Mouse (Mus musculus) right cerebral cortex, adult 2 months (tissue): ENCODE results near the gene Ankle1.

Source experiments
- DNase-seq, 2 experiments: peaks; one replicate each; pipeline ENCODE4 v3.0.0; 2021 to 2022; ENCODE audit warnings: low spot score in 2 of 2

Gene Ankle1

DNA sequence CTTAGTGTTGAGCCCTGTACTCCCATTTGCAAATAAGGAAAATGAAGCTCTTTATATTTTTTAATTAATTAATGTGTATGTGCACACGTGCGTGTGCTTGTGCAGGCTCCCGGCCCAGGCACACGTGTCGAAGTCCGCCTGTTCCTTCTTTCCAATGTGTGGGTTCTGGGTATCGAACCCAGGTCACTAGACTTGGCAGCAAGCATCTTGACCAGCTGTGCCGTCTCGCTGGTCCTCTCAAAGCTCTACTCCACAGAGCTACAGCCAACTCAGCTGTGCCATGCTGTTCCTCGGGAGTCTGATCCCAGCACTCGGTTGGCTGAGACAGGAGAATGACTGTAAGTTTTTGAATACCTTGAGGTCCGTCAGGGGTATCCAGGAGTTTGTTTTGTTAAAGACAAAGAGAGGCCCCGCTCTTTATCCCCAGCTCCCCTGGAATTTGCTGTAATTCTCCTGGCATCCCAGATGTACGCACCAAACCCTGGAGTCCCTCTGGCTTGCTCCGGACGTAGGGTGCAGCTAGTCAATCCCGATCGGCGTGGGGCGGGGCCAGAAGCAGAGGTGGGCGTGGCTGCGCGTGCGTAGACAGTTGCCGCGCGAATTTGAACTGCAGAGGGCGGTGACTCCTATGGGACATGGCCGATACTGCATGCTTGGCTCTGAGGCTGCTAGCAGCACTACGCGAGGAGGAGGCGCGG lies at the start of gene Ankle1:
Ankle1 (plus strand) TSS at position 610 of the 698 bp plus-strand sequence.
- DNase-seq: peak; percentile 92 to 94

DNA sequence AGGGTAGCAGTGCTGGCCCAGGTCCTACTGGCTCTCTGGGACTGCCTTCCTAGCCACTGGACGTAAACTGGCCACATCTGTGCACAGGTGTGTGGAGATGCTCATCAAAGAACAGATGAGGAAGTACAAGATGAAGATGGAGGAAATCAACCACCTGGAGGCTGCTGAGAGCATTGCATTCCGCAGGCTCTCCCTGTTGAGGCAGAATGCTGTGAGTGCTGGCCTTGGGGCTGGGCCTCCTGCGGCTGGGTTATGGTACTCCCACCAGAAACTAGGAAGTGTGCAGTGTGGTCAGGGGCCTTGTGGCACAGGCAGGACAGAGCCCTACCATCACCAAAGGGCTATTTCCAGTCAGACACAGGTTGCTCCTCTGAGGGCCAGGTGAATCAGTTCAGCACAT lies 47.8 kb upstream of the Ankle1 start:
- no peak for DNase-seq

DNA sequence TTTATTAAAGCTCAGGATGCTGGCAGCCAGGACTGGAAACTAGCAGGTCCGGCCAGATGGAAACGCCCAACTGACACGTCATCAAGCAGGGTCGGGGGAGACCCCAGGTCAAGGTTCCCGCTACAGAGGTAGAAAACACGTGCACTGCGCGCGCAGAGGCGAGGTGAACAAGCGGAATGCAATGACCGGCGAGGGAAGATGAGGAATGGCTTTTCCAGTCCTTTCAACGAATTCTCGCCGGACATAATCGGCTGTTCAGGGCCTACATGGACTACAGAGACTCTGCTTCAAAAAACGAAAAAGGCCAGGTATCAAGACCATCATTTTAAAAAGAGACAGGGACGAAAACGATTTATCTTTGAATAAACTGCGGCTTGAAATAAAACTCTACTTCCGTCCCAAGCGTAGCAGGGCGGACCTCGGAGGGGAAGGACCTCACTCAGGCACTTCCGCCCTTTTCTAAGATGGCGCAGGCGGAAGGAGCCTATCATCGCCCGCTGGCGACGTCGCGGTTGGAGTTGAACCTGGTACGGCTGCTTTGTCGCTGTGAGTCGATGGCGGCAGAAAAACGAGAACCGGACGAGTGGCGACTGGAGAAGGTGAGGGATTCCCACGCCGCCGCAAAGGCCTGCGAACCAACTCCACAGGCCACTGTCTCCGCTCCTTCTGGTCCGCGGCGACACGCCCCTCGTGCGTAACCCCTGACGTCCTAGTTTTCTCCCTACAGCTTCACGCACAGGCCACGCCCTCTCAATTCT lies 38.9 kb upstream of the Ankle1 start, which contains the start of gene Use1:
Use1 (plus strand) TSS at position 78 of the 758 bp plus-strand sequence.
- peak; percentile 89 to 95 for DNase-seq

DNA sequence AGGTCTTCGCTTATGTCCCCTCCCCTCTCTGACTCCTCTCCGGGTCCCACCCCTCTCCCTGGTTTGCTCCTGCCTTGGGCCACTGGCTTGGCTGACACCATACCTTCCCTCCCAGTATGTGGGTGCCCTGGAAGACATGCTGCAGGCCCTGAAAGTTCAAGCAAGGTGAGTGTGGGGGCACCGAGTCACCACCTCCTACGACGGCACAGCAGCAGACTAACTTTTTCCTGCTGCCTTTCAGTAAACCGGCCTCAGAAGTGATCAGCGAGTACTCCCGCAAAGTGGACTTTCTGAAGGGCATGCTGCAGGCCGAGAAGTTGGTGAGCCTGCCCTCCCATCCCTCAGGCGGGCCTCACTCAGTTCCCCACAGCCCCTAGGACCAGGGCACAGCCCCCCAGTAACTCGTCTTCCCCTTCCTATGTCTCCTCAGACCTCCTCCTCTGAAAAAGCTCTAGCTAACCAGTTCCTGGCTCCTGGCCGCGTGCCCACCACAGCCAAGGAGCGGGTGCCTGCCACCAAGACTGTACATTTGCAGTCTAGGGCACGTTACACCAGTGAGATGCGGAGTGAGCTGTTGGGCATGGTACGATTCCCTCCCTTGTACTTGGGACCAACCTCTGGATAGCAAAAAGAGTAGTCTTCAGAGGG lies 38.2 kb upstream of the Ankle1 start:
- DNase-seq: no peak

DNA sequence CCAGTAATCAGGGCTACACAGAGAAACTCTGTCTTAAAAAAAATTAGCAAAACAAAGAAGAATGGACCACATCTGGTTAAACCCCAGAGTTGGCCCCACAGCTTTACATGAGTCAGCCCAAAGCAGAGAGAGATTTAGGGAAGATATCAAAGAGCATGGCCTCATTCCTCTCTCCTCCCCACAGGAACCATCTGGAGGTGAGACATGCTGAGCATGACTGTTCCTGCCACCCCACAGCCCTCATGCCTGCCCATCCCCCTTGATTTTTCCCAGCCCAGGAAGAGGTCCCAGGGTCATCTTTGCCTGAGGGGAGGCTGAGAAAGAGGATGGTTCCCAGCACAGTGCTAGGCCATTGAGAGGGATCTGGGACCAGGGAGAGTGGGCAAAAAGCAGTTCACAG lies 37.4 kb upstream of the Ankle1 start:
- no peak for DNase-seq

DNA sequence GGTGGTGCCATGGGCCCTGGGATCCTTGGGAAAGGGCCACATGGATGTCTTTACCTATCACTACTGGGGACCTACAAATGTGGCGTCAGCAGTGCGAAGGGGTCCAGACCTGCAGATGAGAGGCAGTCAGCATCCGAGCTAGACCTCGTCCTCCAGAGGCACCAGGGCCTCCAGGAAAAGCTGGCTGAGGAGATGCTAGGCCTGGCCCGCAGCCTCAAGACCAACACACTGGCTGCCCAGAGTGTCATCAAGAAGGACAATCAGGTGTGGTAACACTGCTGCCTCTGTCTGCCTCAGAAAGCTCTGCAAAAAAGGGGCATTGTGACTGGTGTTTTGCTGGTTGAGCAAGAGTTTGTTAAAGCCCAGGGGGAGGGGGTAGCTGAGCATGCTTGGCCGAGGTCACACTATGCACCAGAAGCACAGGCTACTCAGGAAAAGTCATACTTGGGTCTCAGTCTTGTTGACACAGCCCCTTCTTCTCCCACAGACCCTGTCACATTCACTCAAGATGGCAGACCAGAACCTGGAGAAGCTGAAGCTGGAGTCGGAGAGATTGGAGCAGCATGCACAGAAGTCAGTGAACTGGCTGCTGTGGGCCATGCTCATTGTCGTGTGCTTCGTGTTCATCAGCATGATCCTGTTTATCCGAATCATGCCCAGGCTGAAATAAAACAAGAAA lies 36.6 kb upstream of the Ankle1 start:
- no peak for DNase-seq

DNA sequence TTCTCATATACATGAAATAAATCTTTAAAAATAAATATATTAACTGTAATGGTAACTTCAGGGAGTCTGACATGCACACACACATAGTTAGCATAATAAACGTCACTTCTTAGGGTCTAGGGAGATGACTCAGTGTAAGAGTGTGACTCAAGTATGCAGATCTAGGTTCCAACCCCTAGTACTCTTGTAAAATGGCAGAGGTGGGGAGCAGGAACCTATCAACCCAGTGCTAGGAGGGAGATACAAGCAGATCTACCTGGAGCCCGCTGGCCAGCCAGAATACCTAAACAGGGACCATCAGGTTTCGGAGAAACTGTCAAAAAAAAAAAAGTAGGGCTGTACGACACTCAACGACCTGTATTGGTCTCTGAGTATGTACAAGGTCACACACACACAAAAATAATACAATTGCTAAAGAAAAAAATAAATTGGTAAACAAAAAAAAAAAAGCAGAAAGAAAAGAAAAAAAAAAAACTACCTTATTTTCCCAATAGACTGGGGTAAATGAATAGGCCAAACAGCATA lies 35.0 kb upstream of the Ankle1 start:
- DNase-seq: no peak

DNA sequence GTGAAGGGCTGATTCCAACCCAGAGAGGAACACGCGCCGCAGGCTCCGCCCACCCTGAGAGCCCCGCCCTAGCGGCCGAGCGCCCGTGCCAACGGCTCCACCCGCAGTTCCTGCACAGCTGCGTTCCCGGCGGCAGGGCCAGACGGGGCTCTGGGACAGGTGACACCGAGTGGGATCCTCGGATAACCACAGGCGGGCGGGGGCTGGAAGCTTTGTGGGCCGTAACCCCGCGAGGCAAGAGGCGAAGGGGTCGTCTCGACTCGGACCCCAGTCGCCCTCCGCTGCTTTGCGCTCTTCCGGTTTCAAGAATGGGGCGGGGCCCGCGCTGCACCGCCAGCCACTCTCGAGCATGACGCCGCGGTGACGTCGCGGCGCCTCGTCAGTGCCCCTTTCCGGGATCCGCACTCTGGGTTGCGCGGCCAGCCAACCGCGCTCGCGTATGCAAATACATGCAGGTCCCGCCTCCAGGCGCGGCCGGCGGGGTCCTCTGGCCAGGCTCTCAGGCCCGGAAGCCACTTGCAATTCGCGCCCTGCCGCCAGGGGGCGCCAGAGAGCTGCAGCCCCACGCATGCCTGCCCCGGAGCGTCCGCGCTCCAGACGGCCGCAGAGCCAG lies 34.5 kb upstream of the Ankle1 start, which contains the start of gene Ocel1:
Ocel1 (plus strand) TSS at position 63 of the 613 bp plus-strand sequence.
- DNase-seq: peak; percentile 96 to 98

DNA sequence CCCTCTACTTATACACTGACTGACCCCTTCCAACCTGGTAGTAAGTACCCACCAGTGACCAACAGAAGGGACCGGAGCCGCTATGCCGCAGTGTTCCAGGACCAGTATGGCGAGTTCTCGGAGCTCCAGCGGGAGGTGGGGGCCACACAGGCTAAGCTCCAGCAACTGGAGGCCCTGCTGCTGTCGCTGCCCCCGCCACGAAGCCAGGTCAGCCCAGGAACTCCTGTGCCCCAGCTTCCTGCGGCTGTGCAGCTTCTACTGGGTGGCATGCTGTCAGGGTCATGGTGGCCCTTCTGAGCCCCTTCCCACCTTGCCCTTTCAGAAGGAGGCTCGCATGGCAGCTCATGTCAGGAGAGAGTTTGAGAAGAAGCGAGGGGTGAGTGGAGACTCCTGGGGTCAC lies 33.4 kb upstream of the Ankle1 start:
- DNase-seq: no peak

DNA sequence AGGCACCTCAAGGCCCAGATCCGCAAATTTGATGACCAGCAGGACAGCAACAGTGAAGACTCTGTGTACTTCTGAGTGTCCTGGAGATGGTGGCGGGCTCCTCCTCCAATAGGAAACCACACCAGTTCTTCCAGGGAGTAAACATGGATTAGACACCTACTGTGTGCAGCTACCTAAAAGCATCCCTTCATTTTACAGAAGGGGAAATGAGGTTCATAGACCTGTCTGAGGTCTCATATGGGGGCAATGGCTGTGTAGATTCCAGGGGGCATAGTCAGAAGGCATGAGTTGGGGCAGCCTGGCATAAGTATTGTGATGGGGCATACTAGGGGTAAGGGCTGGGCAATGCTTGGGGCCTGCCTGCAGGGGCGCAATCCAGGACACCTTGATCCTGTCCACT lies 32.8 kb upstream of the Ankle1 start:
- no peak for DNase-seq

DNA sequence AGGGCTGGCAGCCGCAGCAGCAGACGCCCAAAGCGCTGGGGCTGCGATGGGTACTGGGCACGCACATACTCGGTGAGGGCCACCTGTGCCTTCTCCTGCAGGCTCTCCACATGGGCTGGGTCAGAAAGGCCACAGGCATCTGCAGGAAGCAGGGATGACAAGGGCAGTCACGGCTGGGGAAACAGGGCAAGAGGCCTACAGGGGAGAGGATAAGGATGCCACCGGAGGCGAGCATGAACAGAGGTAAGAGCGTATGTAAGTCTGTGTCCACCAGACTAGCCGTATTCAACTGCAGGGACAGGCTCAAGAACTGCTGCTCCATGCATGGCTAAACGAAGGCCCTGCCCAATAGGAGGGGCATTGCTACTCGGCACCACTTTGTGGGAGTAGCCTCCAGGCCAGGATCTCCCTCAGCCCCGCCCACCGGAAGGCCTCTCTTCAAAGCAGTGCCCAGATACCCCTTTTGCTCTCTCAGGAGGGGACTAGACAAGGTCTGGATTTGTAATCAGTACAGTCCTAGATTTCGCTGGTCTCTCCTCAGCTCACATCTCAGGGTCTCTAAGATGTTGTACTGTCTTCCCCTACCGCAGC lies 31.1 kb upstream of the Ankle1 start:
- DNase-seq: no peak

DNA sequence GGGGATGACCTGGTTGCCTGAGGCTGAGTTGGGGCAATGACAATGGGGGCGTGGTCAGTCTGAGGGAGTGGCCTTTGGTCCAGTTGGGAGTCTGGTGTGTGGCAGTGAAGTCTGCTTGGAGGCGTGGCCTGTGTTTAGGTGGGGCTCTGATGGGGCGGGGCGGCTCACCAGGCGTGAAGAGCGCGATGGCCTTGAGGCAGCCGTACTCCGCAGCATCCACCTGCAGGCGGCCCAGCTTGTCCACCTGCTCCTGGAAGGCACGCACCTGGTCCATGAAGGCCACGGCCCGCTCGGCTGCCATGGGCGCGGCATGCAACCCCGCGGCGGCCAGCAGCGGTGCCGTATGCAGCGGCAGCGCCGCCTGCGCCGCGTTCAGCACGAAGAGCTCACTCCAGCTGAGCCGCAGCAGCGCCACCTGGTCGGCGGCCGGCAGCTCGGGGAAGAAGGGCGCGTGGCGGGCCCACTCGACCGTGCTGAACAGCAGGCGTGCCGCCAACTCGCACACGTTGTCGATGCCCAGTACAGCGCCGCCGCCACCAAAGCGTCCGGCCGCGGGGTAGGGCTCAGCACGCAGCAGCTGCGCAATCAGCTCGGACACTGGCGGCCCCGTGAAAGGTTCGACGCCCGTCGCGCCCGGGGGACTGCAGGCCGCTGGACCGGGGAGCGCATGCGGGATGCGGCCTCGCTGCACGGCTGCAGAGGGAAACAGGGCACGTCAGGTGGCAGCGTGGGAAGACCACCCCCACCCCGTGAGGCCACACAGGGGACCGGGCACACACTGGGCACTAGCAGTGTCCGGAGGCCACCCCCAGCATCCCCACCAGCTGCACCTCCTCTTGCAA lies 30.0 kb upstream of the Ankle1 start:
- DNase-seq: peak; percentile 66 to 72

DNA sequence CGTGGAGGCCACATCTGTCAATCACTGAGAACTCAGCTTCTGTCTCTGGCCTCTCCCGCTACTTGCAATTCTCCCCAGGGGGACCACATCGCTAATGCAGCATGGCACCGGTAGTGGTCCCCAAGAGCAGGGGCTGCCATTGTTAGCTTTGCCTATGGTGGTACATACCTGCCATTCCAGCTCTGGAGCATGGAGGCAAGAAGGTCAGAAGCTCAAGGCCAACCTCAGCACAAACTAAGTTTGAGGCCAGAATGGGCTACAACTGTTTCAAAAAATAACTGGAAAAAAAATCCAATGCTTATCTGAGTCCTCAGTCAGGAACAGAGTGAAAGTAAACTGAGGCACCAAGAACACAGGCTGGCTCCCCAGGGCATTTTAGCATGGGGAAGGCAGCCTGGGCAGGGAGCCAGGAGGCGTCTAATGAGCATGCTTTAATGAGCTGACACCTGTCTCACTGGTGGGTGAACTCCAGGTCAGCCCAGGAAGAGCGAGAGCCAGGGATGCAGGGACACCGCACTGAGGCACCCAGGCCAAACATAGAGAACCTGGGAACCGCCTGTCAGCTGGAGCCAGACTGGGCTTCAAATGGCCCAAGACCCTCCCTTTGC lies 29.3 kb upstream of the Ankle1 start:
- DNase-seq: no peak

DNA sequence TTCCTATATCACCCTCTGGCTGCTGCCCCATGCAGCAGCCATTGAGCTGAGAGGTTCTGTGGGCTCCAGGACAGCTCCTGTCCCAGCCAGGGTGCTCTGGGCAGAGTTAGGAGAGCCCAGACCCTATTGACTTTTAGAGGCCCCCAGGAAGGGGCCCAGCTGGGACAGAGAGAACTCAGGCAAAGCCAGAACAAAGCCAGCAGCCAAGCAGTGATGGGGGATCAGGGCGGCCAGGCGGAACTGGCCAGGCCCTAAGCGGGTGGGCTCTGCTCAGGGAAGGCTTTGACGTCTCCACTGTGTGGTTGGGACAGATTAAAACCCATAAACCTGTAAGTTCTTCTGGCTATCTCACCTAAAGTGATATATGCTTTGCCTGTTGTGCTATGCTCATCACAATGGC lies 26.8 kb upstream of the Ankle1 start:
- no peak for DNase-seq

DNA sequence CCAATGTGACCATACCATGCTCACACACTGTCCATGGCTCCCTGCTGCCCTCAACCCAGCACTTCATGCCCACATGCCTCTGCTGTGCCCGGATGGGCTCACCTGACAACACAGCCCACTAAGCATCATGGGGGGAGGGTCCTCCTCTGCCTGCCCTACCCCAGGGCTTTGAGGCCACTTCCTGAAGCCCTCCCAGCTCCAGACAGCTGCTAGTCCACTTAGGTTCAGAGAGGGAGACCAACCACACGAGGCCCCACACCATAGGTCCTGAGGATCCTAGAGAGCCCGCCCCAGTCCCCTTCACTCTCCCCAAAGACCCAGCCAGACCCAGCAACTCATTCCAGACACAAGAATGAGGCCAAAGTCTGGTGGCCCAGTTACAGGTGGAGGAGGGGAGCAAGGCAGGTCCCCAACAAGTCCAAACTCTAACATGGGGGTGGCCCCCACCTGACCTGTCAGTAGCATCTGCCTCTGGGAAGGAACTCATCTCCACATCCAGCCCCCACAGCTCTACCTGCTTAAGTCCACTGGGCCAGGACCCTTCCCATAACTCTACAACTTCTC lies 26.2 kb upstream of the Ankle1 start:
- no peak for DNase-seq

DNA sequence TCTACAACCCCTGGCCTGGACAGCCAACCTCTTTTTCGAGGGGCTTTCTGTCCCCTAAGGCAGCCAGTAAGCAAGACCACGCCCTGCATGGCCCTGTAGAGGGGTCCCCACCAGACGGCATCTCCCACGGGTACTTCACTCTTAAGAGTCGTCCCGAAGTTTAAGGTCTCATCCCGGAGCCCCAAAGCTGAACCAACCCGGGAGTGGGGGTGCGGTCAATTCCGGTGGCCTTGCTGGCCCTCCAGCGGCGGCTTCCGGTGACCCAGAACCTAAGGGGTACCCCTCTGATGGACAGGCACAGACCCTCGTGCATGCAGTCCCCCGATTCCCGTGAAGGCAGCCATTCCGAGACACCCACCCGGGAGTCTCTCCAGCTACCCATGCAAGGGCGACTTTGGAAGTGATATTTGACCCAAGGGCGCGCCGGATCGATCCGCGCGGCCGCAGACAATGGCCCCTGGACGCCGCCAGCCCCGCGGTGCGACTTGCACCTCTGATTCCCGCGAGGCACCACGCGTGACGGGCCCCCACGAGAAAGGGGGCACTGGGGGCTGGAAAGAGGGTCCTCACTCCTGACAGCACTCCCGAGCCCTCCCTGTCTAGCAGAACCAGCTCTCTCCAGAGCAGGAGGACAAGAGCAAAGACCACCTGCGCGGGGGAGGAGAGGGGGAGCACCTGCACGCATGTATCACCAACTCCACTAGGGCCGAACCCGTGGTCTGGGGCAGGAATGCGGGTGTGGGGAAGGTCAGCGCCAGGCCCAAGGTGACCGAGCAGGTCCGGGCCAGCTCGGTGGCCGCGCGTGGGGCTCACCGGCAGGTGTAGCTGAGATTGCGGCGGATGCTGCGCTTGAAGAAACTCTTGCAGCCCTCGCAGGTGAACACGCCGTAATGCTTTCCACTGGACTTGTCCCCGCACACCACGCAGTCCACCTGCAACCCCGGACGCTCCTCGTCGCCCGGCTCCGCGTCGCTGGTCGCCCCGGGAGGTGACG lies 25.3 kb upstream of the Ankle1 start:
- no peak for DNase-seq

DNA sequence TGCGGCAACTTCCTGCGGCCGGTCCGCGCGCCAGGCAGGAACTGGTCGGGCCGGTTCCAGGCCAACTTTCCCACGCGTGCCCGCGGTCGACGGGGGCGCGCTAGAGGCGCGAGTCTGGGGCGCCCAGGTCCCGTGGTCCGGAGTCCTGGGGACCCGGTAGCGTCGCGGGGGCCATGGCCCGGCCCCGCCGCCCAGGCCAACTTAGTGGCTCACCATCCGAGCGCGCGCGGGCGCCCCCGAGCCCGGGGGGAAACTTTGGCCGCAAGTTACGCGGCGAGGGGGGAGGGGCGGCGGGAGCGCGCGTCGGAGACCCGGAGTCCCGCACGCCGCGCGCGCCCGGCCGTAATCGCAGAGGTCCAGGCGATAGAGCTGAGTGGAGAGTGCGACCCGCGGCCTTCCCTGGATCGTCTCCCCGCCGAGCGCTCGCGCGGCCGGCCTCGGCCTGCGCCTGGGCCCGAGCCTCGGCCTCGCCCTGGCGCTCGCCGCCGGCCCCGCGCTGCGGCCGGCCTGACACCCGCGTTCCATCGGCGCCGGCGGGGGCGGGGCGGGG lies 24.3 kb upstream of the Ankle1 start, which contains the start of gene Nr2f6:
Nr2f6 (minus strand) TSS at position 540 of the 550 bp plus-strand sequence.
- peak in 1 of 2 experiments; percentile 52 for DNase-seq
